Mouse (Mus musculus) olfactory bulb, adult 2 months (tissue): Measurements from ENCODE around the gene Zc3h10.

Experiments used
- CTCF ChIP-seq: fragments of 200-500 bp; IDR thresholded peaks from 2 replicates; pipeline ENCODE4 v1.5.1; 2012; ENCODE audit warnings: low read depth, mild to moderate bottlenecking, low read length, moderate library complexity; ENCODE audit not compliant: insufficient read depth
- POLR2A ChIP-seq: fragments of 200-500 bp; IDR thresholded peaks from 2 replicates; pipeline ENCODE4 v1.6.1; 2012; ENCODE audit warnings: mild to moderate bottlenecking, low read depth, low read length, moderate library complexity; ENCODE audit not compliant: insufficient read depth

GRCm38 (mm10) chr10:128578330-128578729 lies 30.8 kb upstream of the Zc3h10 start:
- TF ChIP-seq POLR2A, result no peak
- TF ChIP-seq CTCF, result no peak
